In genomic region chr2:3546588-3546987, GRCm38 (mm10) we compare ENCODE assay signal across 8 mouse cellular contexts. TPM values are rescaled to one million over a fixed set of nuclear protein-coding genes. Genes with fewer than 3 reads are reported as not detected.
DNase-seq lines count a peak whose midpoint lies in the region; ATAC-seq and TF ChIP-seq lines count a peak whose summit lies in the region.

No protein-coding gene starts in this region.

- WGBS in kidney, postnatal 0 days, result 3% methylated on average over 4 of the region's 4 CpGs

- no peak for TF ChIP-seq POLR2A in brain, embryonic 14.5 days (IDR thresholded peaks at IDR 0.05; ENCODE audit: borderline replicate concordance, extremely low read depth, insufficient read depth, insufficient read length, poor library complexity, severe bottlenecking)

- H3K27me3 ChIP-seq in kidney, postnatal 0 days (ENCODE audit: insufficient read depth, low read length), result no peaks in the 10 kb centered on the region

- peak; percentile 92 for TF ChIP-seq CTCF in brain, embryonic 14.5 days (IDR thresholded peaks at IDR 0.05; ENCODE audit: borderline replicate concordance, extremely low read depth, insufficient read depth, insufficient read length)
- peak; percentile 87 for TF ChIP-seq CTCF in kidney, postnatal 0 days (IDR thresholded peaks at IDR 0.05; ENCODE audit: low read depth)

- peak; percentile 73 for DNase-seq in 3T3-L1 (ENCODE audit: low read depth, low spot score)
- DNase-seq in CD8-positive naive resting alpha-beta T cell, adult 2 months (ENCODE audit: low read depth in 2 of 2, low spot score in 2 of 2), result peak; percentile 52 to 60
- DNase-seq in brain, embryonic 14.5 days (ENCODE audit: low read depth), result peak; percentile 81
- peak; percentile 27 for DNase-seq in fibroblast of lung, adult 2 months (ENCODE audit: low read depth)
- peak; percentile 89 for DNase-seq in kidney, postnatal 0 days (ENCODE audit: low spot score)
- peak; percentile 23 to 27 for DNase-seq in lung, adult 18-20 months
- DNase-seq in right cerebral cortex, postnatal 10 days (ENCODE audit: low spot score in 2 of 2), result peak; percentile 61 to 62
- no peak for DNase-seq in yolk sac, embryonic 10.5 days (ENCODE audit: low spot score)

- H3K4me2 ChIP-seq in kidney, postnatal 0 days (ENCODE audit: low read length), result no peak overlapping the region

- H3K9ac ChIP-seq in kidney, postnatal 0 days (ENCODE audit: low read depth, low read length), result no peak overlapping the region

- no peaks in the 10 kb centered on the region for H3K9me3 ChIP-seq in kidney, postnatal 0 days (replicated peaks; ENCODE audit: low read length)

- H3K36me3 ChIP-seq in kidney, postnatal 0 days (ENCODE audit: insufficient read depth, low read length), result no peaks in the 10 kb centered on the region

- no peak overlapping the region for H3K27ac ChIP-seq in kidney, postnatal 0 days

- no peak overlapping the region for H3K4me3 ChIP-seq in kidney, postnatal 0 days (replicated peaks; ENCODE audit: low read depth, low read length)

- ATAC-seq in kidney, postnatal 0 days (replicated peaks; ENCODE audit: low FRiP score, low read depth), result no peak

- H3K4me1 ChIP-seq in kidney, postnatal 0 days (replicated peaks; ENCODE audit: insufficient read depth, low read length), result no peaks in the 10 kb centered on the region

RNA-seq across cellular contexts. Expression of gene Fam107b, which starts 23.7 kb away (rescaled TPM):
- polyA plus RNA-seq in brain, embryonic 14.5 days (2012; rRNA removed), result 33.9 and 37.2 TPM in 2 replicates
- polyA plus RNA-seq in kidney, postnatal 0 days (2015; fragmentation: Nextera tagmentation; extraction: Ambion mirVana), result 62.6 and 68.6 TPM in 2 replicates

RNA-seq across cellular contexts. Expression of gene Cdnf, which starts 33.8 kb away (rescaled TPM):
- polyA plus RNA-seq in brain, embryonic 14.5 days (2012; rRNA removed), result 0.32 and 0.33 TPM in 2 replicates
- 0.33 and 0.54 TPM in 2 replicates for polyA plus RNA-seq in kidney, postnatal 0 days (2015; fragmentation: Nextera tagmentation; extraction: Ambion mirVana)

RNA-seq across cellular contexts. Expression of gene Hspa14, which starts 34.0 kb away (rescaled TPM):
- polyA plus RNA-seq in brain, embryonic 14.5 days (2012; rRNA removed), result 56.8 and 69.5 TPM in 2 replicates
- 73.4 and 80.1 TPM in 2 replicates for polyA plus RNA-seq in kidney, postnatal 0 days (2015; fragmentation: Nextera tagmentation; extraction: Ambion mirVana)

RNA-seq across cellular contexts. Expression of gene Gm45902, which starts 34.0 kb away (rescaled TPM):
- 6.3 and 8.1 TPM in 2 replicates for polyA plus RNA-seq in brain, embryonic 14.5 days (2012; rRNA removed)
- polyA plus RNA-seq in kidney, postnatal 0 days (2015; fragmentation: Nextera tagmentation; extraction: Ambion mirVana), result 2.6 and 2.8 TPM in 2 replicates
